Mouse (Mus musculus): Measurements from ENCODE around the gene Glis3.

The Glis3 gene

DNA sequence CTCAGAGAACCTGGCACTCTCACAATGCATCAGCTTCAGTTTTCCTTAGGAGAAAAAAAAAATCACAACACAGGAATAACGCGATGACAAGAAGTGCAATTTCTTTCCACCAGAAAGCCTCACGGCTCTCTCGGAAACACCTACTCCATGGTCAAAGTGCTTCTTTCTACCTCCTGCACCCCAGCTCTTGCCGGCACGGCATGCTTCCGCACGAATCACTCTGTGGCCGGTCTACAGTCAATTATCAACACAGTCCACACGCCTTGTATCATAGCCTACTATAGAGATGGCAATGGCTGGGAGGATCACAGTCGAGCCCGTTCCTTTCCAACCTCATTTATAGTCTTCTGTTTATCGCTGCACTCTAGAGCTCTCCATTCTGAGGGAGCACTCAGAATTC is 150.9 kb downstream of the Glis3 start:
- no peak for DNase-seq

DNA sequence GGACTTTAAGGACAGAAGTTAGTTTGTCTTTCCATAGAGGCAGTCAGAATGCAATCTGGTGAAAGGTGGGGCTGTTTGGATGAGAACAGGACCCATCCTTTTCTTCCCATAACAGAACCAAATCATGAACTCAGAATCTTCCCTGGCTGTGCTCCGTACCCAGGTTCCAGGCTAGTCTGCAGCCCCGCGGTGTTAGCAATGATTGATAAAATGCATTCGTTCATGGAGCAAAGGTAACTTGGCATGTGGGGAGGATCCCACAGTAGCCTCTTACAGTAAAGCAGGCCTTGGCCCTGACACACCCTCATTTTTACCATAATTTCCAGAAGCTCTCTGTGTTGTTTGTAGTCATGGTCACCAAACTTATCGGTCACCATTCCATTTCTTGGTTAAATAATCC is 152.4 kb downstream of the Glis3 start:
- no peak for DNase-seq

DNA sequence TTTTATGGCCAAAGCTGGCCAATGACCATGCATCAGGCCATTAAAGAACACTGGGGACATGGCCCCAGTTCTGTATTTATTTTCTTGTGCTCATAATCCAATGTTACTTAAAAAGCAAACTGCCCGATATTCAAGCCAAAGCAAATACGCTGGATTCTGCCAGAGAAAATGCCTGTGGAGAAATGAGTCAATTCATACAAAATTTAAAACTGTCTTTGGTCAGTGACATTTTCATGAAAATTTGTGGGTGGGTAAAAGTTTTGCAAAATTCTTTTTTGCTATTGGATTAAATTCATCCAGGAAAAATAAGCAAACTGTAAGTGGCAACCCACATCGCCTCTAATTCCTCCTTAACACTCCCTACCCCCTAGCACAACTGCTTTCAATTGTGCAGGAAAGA is 154.5 kb downstream of the Glis3 start:
- no peak for DNase-seq

DNA sequence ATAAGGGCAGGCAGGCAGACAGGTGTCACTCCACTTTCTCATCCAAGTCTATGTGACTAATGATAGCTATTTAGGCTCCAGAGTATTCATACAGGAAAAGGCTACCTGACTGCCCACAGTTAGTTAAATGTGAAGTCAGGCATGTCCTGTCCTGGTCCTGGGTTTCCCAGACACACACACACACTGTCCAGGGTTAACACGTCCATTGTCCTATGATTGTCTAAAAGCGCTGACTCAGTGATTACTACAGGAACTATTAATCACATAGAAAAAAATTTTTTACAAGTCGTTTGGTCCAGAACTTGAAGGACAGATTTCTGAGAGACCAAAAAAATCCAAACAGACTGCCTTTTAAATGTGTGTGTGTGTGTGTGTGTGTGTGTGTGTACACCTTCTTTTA is 157.6 kb downstream of the Glis3 start:
- no peak for DNase-seq

DNA sequence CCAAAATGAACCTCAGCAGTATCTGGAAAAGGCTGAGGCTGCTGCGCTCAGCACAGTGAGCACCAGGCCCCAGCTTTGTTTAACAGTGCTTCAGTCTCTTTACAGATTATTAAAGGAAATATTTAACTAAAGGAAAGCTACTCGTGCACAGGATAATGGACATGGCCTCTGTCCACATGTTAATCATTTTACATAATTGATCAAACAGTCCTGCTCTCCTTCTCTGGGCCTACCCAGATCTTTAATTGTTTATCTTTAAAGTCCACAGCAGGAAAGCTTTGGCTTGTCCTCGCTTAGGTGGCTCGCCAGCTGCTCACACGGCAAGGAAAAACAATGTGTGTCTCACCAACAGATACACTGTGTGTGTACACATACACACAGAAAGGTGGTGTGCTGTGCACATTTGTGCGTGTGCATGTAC is 159.1 kb downstream of the Glis3 start:
- DNase-seq, result no peak

DNA sequence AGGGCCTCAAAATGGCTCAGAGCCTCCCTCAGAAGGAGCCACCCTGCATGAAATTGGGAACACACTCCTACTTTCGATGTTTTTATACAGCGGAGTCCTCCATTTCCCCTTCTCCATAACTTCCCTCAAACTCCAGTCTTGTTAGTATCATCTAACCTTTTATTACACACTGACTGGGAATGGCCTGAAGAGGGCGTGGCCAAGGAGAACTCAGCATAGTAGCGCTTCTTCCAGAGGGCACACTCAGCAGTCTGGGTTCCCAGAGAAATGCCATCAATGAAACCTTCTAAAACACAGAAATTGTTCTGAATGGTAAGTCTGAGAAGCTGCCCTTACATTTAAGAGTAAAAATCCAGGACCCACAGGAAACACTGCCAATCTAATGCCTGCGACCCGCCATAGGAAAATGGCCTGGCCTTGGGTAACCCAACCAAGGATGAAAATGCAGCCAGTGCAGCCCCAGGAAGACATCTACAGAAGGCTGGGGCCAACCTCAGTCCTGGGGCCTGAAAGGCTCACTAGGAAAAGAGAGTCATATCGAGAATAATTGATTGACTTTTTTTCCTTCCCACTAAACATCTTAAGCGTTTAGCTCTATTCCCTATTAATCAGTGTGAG is 159.6 kb downstream of the Glis3 start:
- DNase-seq, result no peak

DNA sequence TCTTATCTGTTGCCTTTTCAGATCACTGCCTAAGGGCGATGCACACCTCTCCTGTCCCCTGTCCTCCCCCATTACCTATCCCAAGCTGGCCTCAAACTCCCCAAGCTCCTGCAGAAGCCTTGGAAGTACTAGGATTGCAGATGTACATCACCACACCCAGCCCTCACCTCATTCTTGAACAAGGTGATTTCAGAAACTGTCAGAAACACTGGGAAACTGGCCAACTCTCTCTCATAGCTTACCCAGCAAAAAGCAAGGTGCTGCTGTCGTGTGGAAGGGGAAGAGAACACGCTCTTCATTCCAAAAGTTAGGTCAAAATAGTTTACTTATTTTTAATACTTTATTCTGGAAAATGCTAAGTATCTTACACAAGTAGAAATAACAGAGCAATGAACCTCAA is 160.6 kb downstream of the Glis3 start:
- DNase-seq, result no peak

DNA sequence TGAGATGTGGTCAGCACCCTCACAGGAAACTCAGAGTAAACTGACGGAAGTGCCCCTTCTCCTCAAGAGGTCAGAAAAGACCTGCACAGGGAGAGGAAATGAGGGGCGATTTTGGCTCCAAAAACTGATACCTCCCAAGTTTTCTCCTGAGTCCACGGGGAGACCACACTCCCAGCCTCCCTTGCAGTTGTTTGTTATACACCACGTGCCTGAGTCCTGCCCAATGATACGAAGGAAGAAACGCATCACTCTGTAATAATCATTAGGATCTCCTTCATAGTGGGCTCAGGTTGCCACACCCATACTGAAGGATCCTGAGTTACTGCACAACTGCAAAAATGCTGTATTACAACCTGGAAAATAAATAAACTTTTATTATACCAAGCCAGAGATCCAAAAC is 161.0 kb downstream of the Glis3 start:
- no peak for DNase-seq

DNA sequence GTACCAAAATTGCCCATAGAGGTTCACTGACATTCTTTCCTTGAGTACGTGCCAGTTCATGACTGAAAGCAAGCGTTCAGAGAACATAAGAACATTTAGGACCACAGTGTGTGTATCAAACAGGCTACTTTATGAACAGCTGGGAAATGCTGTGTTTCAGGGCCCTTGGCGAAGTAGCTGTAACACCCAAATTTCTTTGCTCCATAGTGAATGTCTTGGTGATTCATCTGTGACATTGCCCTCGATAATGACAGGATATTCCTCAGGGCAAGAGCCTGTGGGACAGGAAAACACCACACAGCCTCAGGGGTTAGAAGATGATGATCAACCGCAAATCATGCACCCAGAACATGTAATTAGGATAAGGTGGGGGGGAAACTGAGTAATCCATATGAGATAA is 161.6 kb downstream of the Glis3 start:
- DNase-seq, result no peak

DNA sequence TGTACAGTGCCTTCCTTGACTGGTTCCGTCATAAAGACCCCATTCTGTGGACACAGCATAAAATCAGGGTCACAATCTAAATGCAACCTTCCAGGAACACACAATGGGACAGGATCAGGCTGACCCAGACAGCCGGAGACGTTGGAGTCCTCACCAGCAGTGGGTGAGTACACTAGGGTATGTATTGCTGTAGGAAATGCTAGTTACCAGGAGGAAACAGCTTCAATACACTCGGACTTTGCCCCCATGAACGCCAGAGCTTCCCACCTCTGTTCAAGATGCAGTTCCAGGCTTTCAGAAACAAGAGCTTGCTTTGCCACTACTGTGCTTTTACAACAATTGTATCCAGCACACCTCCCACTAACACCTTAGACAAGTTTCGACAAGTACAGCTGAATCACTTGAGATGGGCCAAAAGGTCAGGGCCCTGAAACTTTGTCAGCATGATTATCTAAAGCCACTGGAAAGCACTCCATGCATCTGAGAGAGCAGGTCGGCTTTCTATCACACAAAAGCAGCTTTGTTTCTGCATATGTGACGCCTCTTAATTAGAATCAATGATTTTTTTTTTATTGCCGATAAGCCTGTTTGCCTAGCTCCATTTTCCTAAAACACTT is 162.3 kb downstream of the Glis3 start:
- DNase-seq, result no peak

DNA sequence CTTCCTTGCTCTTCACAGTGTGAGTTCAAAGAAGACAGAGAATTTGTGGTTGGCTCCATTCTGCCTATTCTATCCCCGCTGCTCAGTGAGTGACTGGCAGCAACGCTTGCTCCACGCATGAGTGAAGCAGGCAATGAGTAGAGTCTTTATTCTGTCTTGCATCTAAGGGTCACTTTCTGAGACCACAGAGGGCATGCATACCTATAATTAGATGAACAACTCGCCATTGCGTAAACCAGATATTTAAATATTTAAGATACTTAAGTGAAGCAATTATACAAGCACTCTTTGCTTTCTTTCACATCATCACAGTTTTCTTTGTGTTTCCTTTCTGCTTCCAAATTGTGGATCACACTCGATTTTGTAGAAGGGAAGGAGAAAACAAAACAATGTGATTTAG is 163.4 kb downstream of the Glis3 start:
- DNase-seq, result no peak

DNA sequence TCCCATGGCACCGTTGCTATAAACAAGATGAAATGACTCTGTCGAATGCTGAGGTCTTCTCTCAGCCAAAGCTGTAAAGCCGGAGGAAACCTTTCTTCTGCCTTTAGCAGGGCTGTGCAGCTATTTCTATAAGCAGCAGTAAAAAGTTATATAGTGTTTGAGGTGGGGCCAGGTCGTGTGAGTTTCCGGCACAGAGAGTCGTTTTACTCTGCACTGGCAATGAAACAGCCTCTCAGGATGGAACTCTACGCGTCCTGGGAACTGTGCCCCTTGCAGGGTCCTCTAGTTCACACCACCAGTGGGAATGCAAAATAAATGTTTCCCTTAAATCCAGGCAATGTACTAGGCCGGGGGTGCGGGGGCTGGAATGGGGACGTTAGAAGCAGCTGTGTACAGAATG is 167.4 kb downstream of the Glis3 start:
- DNase-seq, result no peak

DNA sequence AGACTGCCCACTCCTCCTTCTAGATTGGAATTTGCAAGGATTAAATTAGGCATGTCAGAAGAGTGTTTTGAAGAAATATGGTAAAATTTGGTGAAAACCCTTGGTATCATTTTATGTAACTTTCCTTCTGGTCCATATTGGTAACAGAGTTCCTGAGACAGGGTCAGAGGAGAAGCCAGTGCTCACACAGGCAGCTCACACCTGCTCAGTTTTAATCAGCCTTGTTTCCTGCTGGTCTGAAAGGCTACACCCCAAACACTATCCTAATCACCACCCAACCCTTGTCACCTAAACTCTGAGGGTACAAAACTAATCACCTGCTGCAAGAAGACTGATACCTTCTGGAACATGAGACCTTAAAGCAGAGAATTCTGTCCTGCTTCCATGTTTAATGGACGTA is 168.0 kb downstream of the Glis3 start:
- no peak for DNase-seq

DNA sequence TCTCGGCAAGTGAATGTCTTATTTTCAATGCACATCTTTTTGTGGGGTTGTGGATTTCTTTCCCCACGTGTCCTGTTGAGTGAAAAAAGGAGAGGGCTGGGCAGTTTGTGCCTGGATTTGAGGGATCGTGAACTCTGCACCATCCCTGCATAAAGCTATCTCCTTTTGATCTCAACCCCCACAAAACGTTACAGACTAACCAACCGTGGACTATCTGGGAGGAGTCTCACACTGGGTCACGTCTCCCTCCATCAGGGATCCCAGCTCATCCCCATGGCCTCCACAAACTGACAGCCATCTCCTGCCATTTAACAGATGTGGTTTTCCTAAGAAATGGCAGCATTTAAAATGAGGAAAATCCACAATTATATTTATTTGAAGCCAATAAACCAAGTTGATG is 174.5 kb downstream of the Glis3 start:
- no peak for DNase-seq

DNA sequence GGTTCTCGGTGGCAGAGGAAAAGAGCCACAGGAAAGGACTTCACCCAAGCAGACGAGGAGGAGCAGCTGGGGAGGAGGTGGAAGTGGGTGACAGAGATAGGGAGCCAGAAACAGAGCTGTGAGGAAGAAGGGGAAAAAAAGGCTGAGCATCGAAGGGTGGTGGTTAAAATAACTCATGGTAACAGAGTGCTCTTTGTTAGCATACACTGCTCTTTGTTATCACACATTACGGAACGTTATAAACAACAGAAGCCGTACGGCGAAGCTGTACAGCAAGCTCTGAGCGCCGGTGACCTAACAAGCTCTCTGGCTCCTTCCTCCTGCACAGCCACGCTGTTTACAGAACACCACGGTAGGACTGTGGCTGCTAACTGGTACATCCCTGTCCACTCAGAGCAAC is 176.9 kb downstream of the Glis3 start:
- DNase-seq, result no peak

DNA sequence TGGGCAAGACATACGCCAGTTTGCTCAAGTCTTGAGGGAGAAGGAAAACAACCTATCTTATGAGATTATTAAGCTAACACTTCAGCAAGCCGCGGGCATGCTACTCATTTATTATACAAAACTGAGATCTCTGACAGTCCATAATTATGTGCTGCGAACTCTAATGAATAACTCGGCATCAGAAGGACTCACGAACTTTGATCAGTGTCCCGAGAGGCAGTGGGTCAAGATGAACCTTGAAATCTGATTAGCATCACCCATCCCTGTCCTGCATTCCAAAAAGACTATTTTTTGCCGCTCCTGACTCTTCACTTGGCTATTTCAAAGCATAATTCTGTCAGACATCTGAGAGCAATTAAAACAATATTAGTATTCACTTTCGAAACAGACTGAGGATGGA is 178.9 kb downstream of the Glis3 start:
- no peak for DNase-seq

DNA sequence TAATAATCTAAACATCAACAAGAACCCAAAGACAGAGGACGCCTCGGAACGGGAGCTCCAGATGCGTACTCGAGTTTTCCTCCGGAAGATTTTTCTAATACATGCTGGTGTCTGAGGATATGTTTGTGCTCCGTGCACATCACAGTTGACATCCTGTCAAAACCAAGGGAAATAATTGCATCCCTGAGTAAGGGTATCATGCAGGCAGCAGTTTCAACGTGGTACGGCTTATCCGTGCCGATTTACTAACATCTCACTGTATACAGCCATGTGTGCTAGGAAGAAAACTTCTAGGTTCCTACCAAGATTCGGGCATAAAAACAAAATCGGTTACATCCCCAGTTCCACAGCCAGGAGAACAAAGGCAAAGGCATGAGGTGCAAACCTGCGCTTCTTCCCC is 179.4 kb downstream of the Glis3 start:
- DNase-seq, result no peak

DNA sequence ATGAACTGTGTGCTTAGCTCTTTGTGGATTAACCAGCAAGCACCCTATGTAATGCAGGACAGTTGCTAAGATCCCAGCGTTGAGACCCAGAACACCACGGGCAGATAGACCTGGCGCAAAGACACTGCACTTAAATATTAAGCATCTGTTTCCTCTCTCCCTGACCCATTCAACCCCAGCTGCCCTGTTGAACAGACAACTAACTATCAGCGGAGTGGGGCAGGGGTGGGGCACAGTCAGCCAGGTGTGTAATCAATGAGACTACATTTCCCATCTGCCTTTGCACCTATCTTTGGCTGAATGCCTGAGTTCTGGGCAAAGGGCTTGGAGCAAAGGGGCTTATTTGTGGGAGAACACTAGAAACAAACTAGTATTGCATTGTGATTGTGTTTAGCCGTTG is 180.1 kb downstream of the Glis3 start:
- DNase-seq, result no peak

DNA sequence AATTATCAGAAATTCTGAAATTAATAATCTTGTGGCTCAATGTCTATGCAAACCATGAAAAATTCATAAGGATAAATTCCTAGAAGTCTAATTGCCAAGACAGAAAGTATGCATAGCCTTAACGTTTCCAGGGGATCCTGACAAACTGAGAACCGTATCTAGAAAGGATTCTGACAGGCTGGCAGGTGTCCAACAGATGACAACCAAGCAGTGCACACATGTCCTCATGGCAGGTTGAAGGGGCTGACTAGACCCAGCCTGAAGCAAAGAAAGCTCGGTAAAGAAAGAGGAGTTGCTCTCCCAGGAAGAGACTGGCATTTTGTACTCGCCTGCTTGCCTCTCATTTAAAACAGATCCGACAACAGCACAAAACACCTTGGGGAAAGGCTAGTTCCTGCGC is 184.0 kb downstream of the Glis3 start:
- DNase-seq, result no peak

DNA sequence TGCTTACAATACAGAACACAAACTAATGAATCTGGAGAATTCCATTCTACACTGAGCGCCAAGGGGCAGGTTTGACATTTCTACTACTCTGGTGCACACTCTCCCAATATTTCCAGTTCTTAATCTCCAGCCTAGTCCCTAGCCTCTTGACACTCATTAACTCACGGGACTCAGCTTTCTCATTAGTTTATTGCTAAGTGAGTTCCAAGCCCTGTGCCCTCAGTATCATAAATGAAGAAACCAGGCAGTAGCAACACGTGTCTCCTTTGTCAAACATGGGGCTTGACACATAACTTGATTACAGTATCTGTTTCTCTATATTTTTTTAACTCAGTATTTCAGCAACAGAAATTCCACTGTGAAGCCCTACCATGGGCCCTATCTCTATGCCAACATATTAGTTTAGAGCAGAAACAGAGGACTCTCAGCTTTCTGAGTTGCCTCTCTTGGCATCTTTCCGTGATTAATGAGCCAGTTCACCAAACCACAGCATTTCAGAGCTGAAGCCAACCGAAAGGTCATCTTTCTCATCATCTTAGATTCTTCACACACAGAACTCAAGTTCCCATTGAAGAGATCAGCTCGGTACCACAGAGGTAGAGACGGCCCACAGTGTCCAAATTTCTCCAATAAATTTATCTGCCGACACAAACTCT is 186.1 kb downstream of the Glis3 start:
- no peak for DNase-seq

DNA sequence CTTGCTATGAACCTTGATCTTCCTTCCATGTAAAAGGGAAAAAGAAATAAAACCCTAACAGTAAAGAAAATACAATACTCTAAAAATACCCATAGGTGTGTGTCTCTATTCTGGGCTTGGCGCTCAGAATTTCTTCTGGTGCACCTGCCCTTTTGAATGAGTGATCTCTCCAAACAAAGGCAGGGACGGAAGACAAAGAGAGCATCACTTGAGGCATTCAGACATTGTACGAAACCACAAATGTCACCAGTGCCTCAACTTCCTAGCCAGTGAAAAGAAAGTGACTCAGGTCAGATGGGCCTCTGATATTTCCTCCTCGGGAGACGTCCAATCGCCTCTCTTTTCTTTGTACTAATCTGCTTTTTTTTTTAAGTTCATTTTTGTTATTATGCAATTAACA is 201.8 kb downstream of the Glis3 start:
- DNase-seq, result no peak

DNA sequence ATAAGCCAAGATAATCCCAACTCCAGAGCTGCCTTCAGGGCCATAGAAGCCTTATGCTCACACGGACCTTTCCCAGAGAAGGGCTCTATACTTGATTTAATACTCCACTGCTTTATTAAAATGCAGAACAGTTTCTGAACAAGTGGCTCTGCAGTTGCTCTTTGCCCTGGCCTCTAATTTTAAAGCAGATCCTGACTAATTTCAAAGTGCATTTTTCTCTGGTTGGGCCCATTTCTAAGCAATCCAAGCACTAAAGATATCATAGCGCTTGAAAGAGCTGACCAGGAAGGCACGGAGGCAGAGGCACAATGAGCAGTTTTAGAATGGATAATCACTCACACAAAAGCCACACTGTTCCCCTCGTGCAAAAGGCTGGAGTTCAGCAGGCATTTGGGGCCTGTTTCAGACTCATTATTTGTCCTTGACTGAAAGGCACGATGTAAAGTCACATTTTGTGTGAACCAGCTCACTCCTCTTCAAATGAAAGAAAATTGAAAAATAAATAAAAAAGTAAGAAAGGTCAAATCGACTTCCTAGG is 202.5 kb downstream of the Glis3 start:
- DNase-seq, result no peak

DNA sequence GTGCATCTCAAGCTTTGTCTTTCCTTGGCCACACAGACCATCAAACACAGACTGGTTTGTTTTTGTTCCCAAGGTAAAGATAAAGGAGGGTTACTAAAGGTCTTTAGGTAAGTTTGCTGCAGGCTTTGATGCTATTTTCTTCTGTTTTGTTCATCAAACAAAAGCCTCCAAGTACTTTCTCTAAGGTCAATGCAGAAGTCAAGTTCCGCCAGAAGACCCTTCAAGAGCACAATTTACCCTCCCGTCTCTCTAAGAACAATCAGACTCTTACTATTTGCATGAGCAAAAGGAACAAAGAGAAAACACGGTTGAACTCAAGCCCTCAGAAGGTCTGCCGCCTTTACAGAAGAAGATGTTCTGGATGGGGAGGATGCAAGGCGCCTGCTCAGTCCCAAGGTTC is 206.3 kb downstream of the Glis3 start:
- no peak for DNase-seq

DNA sequence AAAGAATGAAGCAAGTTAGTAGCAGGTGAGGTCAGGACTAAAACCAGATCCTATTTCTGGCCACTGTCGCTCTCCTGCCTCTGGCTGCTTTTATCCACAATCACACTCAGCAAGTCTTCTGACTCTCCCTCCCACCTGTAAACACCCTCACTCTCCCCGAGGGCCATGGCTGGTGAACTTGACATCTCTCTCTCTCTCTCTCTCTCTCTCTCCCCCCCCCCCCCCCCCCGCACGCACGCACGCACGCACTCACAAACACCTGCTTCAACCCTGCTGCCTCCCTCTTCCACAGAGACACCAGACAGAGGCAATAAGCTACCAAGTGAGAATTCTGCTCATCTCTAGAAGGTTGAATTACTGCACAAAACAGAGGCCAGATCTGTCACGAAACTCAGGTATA is 208.7 kb downstream of the Glis3 start:
- no peak for DNase-seq

DNA sequence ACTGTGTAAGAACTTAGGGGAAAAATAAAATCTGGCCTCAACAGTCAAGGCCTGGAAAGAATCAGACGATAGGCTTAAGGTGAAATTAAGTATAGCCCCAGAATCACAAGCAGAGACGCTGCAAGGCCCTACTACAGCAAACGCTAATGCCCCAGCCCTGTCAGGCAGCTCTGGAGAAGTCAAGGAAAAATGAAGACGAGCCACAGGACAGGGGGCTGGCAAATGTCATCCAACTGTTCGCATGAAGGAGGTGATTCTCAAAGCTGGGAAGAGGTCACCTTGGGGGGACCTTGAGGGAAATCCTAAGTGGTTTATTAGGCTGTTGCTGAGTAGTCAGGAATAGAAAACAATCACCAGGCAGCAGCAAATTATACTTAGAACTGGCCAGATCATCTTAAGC is 214.1 kb downstream of the Glis3 start:
- no peak for DNase-seq
